Mouse (Mus musculus): ENCODE measurements around the gene Kcnk13.

DNA sequence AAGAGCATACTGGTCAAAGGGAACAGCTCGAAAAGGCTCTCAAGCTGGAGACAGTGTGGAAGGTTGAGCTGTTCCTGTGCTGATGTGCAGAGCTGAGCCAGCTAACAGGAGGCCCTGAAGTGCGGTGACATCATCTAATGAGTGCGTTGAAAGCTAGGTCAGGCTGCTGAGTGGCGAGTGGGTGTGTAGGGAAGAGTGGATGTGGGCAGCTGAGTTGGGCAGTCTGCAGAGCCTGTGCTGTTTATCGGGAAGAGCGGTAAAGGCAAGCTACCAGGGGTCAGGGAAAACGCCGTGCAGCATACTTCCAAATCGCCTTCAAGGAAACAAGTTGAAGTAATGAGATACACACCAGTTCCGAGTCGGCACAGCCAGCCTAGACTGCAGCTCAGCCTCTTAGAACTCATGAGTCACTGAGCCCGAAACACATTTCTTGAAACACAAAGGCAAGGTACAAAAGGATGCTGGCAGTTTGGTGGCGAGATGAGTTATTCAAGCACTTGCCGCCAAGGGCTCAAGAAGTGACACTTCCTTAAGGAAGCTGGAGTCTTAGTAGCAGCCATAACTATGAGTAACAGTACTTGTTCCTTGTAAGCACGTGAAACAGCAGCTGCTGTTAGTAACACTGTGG, 46.4 kb upstream of the Kcnk13 start:
- no peak for TF ChIP-seq E2F4 (IDR thresholded peaks at IDR 0.05; ENCODE audit: insufficient replicate concordance, low read depth, low read length)
- TF ChIP-seq CTCF (conservative IDR thresholded peaks at IDR 0.05 in 1 of 2, IDR thresholded peaks at IDR 0.05 in 1 of 2; ENCODE audit: low read depth in 2 of 2, low read length in 2 of 2) = no peak
- TF ChIP-seq ETS1 (conservative IDR thresholded peaks at IDR 0.05; ENCODE audit: low read depth, low read length) = no peak
- no peak for TF ChIP-seq NRF1 (IDR thresholded peaks at IDR 0.05; ENCODE audit: low read depth, low read length)
- no peak for TF ChIP-seq USF1 (IDR thresholded peaks at IDR 0.05; ENCODE audit: low read depth, low read length)
- no peak for TF ChIP-seq SMC3 (IDR thresholded peaks at IDR 0.05; ENCODE audit: low read depth, low read length)
- no peak for TF ChIP-seq SIN3A (IDR thresholded peaks at IDR 0.05; ENCODE audit: low read length)
- no peak for TF ChIP-seq POLR2A (IDR thresholded peaks at IDR 0.05; ENCODE audit: low read depth, low read length)

All from CH12.LX (cell line).